Mouse (Mus musculus) ES-Bruce4 (cell line): ENCODE data around the gene Sds. TPM values are rescaled to one million over a fixed set of nuclear protein-coding genes. Genes with fewer than 3 reads are reported as not detected.

ENCODE experiments used
- H3K27ac ChIP-seq: 2 replicates; pipeline ENCODE4 v1.5.1; 2012; ENCODE audit warnings: low read length, inconsistent platforms; ENCODE audit not compliant: insufficient read depth
- H3K27me3 ChIP-seq: 2 replicates; pipeline ENCODE4 v1.6.1; 2012; ENCODE audit warnings: mild to moderate bottlenecking, low read length, inconsistent platforms; ENCODE audit not compliant: control insufficient read depth, poor library complexity, insufficient read depth, severe bottlenecking
- H3K36me3 ChIP-seq: 2 replicates; pipeline ENCODE4 v1.6.1; 2012; ENCODE audit warnings: inconsistent platforms, mild to moderate bottlenecking, low read length, moderate library complexity; ENCODE audit not compliant: control insufficient read depth, poor library complexity, insufficient read depth, severe bottlenecking
- H3K4me1 ChIP-seq: one replicate; pipeline ENCODE4 v1.8.1; 2011; ENCODE audit warnings: low read length; ENCODE audit not compliant: control insufficient read depth, insufficient read depth
- H3K4me3 ChIP-seq: 2 replicates; pipeline ENCODE4 v1.5.1; 2011; ENCODE audit warnings: low read depth, mild to moderate bottlenecking, low read length
- H3K9ac ChIP-seq: 2 replicates; pipeline ENCODE4 v1.6.1; 2012; ENCODE audit warnings: low read depth, mild to moderate bottlenecking, inconsistent platforms; ENCODE audit not compliant: poor library complexity, severe bottlenecking
- H3K9me3 ChIP-seq: replicated peaks from 2 replicates; pipeline ENCODE4 v1.6.1; 2012; ENCODE audit warnings: mild to moderate bottlenecking, low read length, inconsistent platforms; ENCODE audit not compliant: control insufficient read depth, poor library complexity, insufficient read depth, severe bottlenecking
- CTCF ChIP-seq: IDR thresholded peaks from one replicate; pipeline ENCODE4 v1.8.1; 2011; ENCODE audit warnings: low read depth, low read length
- EP300 ChIP-seq: IDR thresholded peaks from 2 replicates; pipeline ENCODE4 v1.6.1; 2011; ENCODE audit warnings: low read depth, low read length; ENCODE audit not compliant: insufficient read depth
- POLR2A ChIP-seq: IDR thresholded peaks from one replicate; pipeline ENCODE4 v1.8.1; 2011; ENCODE audit warnings: low read length; ENCODE audit not compliant: insufficient read depth
- polyA plus RNA-seq: library from polyadenylated mRNA; stranded (reverse); fragments of >200 nt; gene quantifications from 2 replicates; pipeline ENCODE4 v1.2.4, GENCODE M21; 2011; ENCODE audit warnings: low read depth; ENCODE audit not compliant: missing spikeins, insufficient read depth, insufficient read length

The Sds gene
- polyA plus RNA-seq, 1 experiment, result not detected

- Histone ChIP-seq H3K36me3 (no peaks in the 10 kb centered on the region), H3K9me3 (no peaks in the 10 kb centered on the region), H3K4me1 (no peaks in the 10 kb centered on the region), H3K4me3 (no peak overlapping the region), H3K9ac (no peak overlapping the region), H3K27me3 (peaks cover 51% of the 10 kb centered on the region), H3K27ac (no peak overlapping the region)
- TF ChIP-seq POLR2A (no peak), EP300 (no peak), CTCF (no peak)
Measured at GRCm38 (mm10) chr5:120435006-120435681, 41.2 kb upstream of the Sds start.

- Histone ChIP-seq H3K27ac (no peak overlapping the region), H3K4me1 (peaks cover under 1% of the 10 kb centered on the region), H3K36me3 (no peaks in the 10 kb centered on the region), H3K27me3 (peaks cover 50% of the 10 kb centered on the region), H3K4me3 (peak overlapping the region; percentile 50), H3K9me3 (no peaks in the 10 kb centered on the region), H3K9ac (peak overlapping the region; percentile 21; the same call in 1 of the 2 replicates)
- no peak for TF ChIP-seq EP300
- no peak for TF ChIP-seq POLR2A
- no peak for TF ChIP-seq CTCF
Measured at GRCm38 (mm10) chr5:120435731-120436501, 40.4 kb upstream of the Sds start.

- Histone ChIP-seq H3K9ac (no peak overlapping the region), H3K27ac (no peak overlapping the region), H3K9me3 (no peaks in the 10 kb centered on the region), H3K4me3 (peak overlapping the region; percentile 12), H3K27me3 (peaks cover 47% of the 10 kb centered on the region), H3K4me1 (peaks cover 1% of the 10 kb centered on the region), H3K36me3 (no peaks in the 10 kb centered on the region)
- no peak for TF ChIP-seq EP300
- TF ChIP-seq CTCF, result no peak
- TF ChIP-seq POLR2A, result no peak
Measured at GRCm38 (mm10) chr5:120436885-120437495, 39.3 kb upstream of the Sds start.

- Histone ChIP-seq H3K9ac (no peak overlapping the region), H3K36me3 (no peaks in the 10 kb centered on the region), H3K4me3 (no peak overlapping the region), H3K27ac (no peak overlapping the region), H3K27me3 (peaks cover 41% of the 10 kb centered on the region), H3K4me1 (peaks cover 1% of the 10 kb centered on the region), H3K9me3 (no peaks in the 10 kb centered on the region)
- TF ChIP-seq POLR2A, result no peak
- TF ChIP-seq EP300, result no peak
- TF ChIP-seq CTCF, result no peak
Measured at GRCm38 (mm10) chr5:120437539-120437938, 38.8 kb upstream of the Sds start.

- H3K27ac ChIP-seq, result no peak overlapping the region
- no peak for TF ChIP-seq POLR2A
- TF ChIP-seq EP300, result no peak
- TF ChIP-seq CTCF, result no peak
- H3K4me1 ChIP-seq, result peaks cover 1% of the 10 kb centered on the region
- H3K36me3 ChIP-seq, result no peaks in the 10 kb centered on the region
- H3K4me3 ChIP-seq, result no peak overlapping the region
- H3K9me3 ChIP-seq, result no peaks in the 10 kb centered on the region
- no peak overlapping the region for H3K9ac ChIP-seq
- H3K27me3 ChIP-seq, result peaks cover 37% of the 10 kb centered on the region
Measured at GRCm38 (mm10) chr5:120437986-120438385, 38.3 kb upstream of the Sds start.
